Mouse (Mus musculus) heart, adult 2 months (tissue): Measurements from ENCODE around the gene Ccdc97. TPM values are rescaled to one million over a fixed set of nuclear protein-coding genes. Genes with fewer than 3 reads are reported as not detected.

ENCODE experiments used
- DNase-seq, 2 experiments: peaks; one replicate each; pipeline ENCODE4 v3.0.0; 2021
- H3K27ac ChIP-seq: fragments of 200-600 bp; 2 replicates; pipeline ENCODE4 v1.8.1; 2022
- H3K27me3 ChIP-seq: fragments of 200-500 bp; 2 replicates; pipeline ENCODE4 v1.6.1; 2012; ENCODE audit warnings: mild to moderate bottlenecking, low read length, inconsistent platforms, mixed read lengths; ENCODE audit not compliant: control insufficient read depth, insufficient read depth
- H3K36me3 ChIP-seq: fragments of 200-500 bp; 2 replicates; pipeline ENCODE4 v1.6.1; 2012; ENCODE audit warnings: low read length, inconsistent platforms; ENCODE audit not compliant: control insufficient read depth, insufficient read depth
- H3K4me1 ChIP-seq: fragments of 200-500 bp; 2 replicates; pipeline ENCODE4 v1.6.1; 2011; ENCODE audit warnings: low read length; ENCODE audit not compliant: control insufficient read depth, insufficient read depth
- H3K4me3 ChIP-seq: fragments of 200-600 bp; 2 replicates; pipeline ENCODE4 v1.8.1; 2022
- H3K79me2 ChIP-seq: fragments of 200-500 bp; replicated peaks from 2 replicates; pipeline ENCODE4 v1.6.1; 2012; ENCODE audit warnings: mild to moderate bottlenecking, inconsistent platforms, low read length, moderate library complexity, mixed read lengths; ENCODE audit not compliant: control insufficient read depth, insufficient read depth
- H3K9ac ChIP-seq: fragments of 200-500 bp; 2 replicates; pipeline ENCODE4 v1.6.1; 2012; ENCODE audit warnings: low read depth, mild to moderate bottlenecking, control low read depth, inconsistent platforms, low read length, mixed read lengths
- CTCF ChIP-seq: fragments of 200-600 bp; IDR thresholded peaks from 2 replicates; pipeline ENCODE4 v1.8.1; 2022; ENCODE audit warnings: antibody characterized with exemption, mild to moderate bottlenecking, moderate library complexity
- EP300 ChIP-seq: fragments of 200-500 bp; IDR thresholded peaks from 2 replicates; pipeline ENCODE4 v1.6.1; 2011; ENCODE audit warnings: low read depth, low read length, control low read depth; ENCODE audit not compliant: insufficient read depth
- POLR2A ChIP-seq: fragments of 200-500 bp; IDR thresholded peaks from 2 replicates; pipeline ENCODE4 v1.6.1; 2011; ENCODE audit warnings: mild to moderate bottlenecking, low read depth, low read length, control low read depth; ENCODE audit not compliant: insufficient read depth
- WGBS: fragments of 180-500 bp; shearing (Covaris S2); methylation state at CpG from one replicate; pipeline ENCODE4 v1.1.7; 2018; 5-methylcytosine and 5-hydroxymethylcytosine counted together
- intact Hi-C: fragments of 180-260 bp; cut with DNase I; formaldehyde crosslinking; loops from one replicate; pipeline ENCODE4 v1.15.1; 2025
- polyA plus RNA-seq: library from polyadenylated mRNA; depleted of rRNA; stranded (reverse); fragments of >200 nt; gene quantifications from 2 replicates; pipeline ENCODE4 v1.2.3, GENCODE M21; 2012
- total RNA-seq, 2 experiments: library from RNA; stranded (reverse); gene quantifications; 2 replicates each; pipeline ENCODE4 v1.2.3; 2021

Gene Ccdc97
- total and polyA plus RNA-seq, 3 experiments: 51.8 to 62.9 (median 59.3) TPM

- intact Hi-C loops: no loop called here
- H3K4me3 ChIP-seq: no peak overlapping the region
- WGBS: 42% methylated on average over 7 of the region's 7 CpGs
- DNase-seq: peak in 1 of 2 experiments; percentile 39
- H3K27me3 ChIP-seq: no peaks in the 10 kb centered on the region
- peaks cover 46% of the 10 kb centered on the region for H3K4me1 ChIP-seq
- peaks cover 8% of the 10 kb centered on the region for H3K36me3 ChIP-seq
- TF ChIP-seq EP300 (no peak), POLR2A (no peak), CTCF (no peak)
- H3K9ac ChIP-seq: no peak overlapping the region
- H3K27ac ChIP-seq: peak overlapping the region; percentile 85
- H3K79me2 ChIP-seq: no peaks in the 10 kb centered on the region
Measured at GRCm38 (mm10) chr7:25706578-25707170, 12.2 kb downstream of the Ccdc97 start.

DNA sequence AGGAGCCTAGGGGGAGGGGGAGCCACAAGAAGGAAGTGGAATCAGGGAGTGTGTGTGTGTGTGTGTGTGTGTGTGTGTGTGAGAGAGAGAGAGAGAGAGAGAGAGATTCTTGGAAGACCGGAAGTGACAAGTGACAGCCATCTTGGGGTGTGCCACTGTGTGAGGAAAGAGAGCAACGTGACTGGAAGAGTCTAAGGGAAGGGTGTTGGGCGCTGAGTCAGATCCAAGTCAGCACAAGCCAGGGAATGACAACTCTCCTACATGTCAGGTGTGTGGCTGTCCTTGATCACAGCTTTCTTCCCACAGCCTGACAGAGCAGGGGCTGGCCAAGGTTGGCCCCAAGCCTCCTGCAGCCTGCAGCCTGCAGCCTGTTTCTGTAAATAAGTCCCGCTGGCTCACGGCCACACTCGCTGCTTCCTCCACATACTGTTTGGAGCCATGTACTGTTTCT lies 13.1 kb downstream of the Ccdc97 start:
- no peaks in the 10 kb centered on the region for H3K79me2 ChIP-seq
- TF ChIP-seq EP300 (peak; percentile 83), CTCF (no peak), POLR2A (0 out of 2 replicates have a peak, but pooled peaks have one; percentile 21)
- H3K4me3 ChIP-seq: no peak overlapping the region
- H3K27me3 ChIP-seq: no peaks in the 10 kb centered on the region
- H3K9ac ChIP-seq: no peak overlapping the region
- H3K4me1 ChIP-seq: peaks cover 43% of the 10 kb centered on the region
- DNase-seq: peak; percentile 61 to 76
- peaks cover 8% of the 10 kb centered on the region for H3K36me3 ChIP-seq
- WGBS: 13% methylated on average over 6 of the region's 6 CpGs
- intact Hi-C loops: no loop called here
- H3K27ac ChIP-seq: peak overlapping the region; percentile 85

- Histone ChIP-seq H3K79me2 (no peaks in the 10 kb centered on the region), H3K27me3 (no peaks in the 10 kb centered on the region), H3K4me1 (peaks cover 40% of the 10 kb centered on the region), H3K9ac (no peak overlapping the region), H3K27ac (peak overlapping the region; percentile 68), H3K4me3 (no peak overlapping the region; the same call in 1 of the 2 replicates), H3K36me3 (peaks cover 8% of the 10 kb centered on the region)
- no peak for TF ChIP-seq EP300
- no peak for TF ChIP-seq CTCF
- TF ChIP-seq POLR2A: no peak
- 45% methylated on average over 36 of the region's 37 CpGs for WGBS
- no peak for DNase-seq
- intact Hi-C loops: no loop called here
Measured at GRCm38 (mm10) chr7:25704716-25705364, 14.0 kb downstream of the Ccdc97 start.

DNA sequence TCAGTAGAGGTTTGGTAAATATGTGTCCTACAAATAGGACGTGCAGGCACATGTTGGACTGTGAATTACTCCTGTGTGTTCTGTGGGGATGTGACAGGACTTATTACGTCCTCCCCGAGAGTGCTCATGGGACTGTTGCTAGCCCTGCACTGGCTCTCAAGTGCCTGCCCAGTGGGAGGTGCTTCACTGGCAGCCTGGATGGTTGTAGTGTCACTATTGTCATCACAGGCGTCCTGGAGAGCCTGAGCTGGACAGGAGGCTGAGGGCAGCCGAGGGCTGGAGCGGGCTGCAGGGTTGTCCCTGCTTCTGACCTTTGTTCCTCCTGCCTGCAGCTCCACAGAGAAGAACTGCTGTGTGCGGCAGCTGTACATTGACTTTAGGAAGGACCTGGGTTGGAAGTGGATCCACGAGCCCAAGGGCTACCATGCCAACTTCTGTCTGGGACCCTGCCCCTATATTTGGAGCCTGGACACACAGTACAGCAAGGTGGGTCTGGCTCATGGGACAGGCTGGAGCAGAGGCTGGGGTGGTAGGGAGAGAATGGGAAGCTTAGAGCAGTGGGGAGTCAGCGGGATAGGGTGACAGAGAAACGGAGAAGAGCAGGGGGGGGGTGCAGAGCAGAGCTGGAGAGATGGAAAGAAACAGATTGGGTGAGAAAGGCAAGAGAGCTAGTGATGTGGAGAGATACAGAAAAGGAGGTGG lies 14.9 kb downstream of the Ccdc97 start:
- no peaks in the 10 kb centered on the region for H3K27me3 ChIP-seq
- peak overlapping the region; percentile 27 for H3K27ac ChIP-seq
- intact Hi-C loops: no loop called here
- 31% methylated on average over 10 of the region's 10 CpGs for WGBS
- peak overlapping the region; percentile 11; the same call in 1 of the 2 replicates for H3K4me3 ChIP-seq
- peak overlapping the region; percentile 42; the same call in 1 of the 2 replicates for H3K9ac ChIP-seq
- TF ChIP-seq CTCF (no peak), EP300 (peak; percentile 48; the same call in 1 of the 2 replicates), POLR2A (peak; percentile 60; the same call in 1 of the 2 replicates)
- H3K36me3 ChIP-seq: peaks cover 8% of the 10 kb centered on the region
- H3K79me2 ChIP-seq: no peaks in the 10 kb centered on the region
- DNase-seq: peak; percentile 43 to 61
- H3K4me1 ChIP-seq: peaks cover 35% of the 10 kb centered on the region

DNA sequence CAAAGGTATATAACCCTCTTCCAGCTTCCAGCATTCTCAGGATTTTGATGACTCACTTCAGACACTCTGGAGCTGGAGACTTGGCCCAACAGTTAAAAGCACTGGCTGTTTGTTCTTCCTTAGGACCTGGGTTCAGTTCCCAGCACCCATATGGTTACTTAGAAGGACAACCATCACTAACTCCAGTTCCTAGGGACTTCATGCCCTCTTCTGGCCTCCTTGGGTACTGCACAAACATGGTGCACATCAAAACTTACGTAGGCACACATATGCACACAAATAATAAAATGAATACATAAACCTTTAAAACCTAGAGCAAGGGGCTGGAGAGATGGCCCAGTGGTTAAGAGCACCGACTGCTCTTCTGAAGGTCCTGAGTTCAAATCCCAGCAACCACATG lies 16.5 kb downstream of the Ccdc97 start:
- TF ChIP-seq EP300 (no peak), POLR2A (no peak), CTCF (peak; percentile 46)
- no peaks in the 10 kb centered on the region for H3K27me3 ChIP-seq
- H3K9ac ChIP-seq: no peak overlapping the region
- peaks cover 8% of the 10 kb centered on the region for H3K36me3 ChIP-seq
- H3K4me1 ChIP-seq: peaks cover 26% of the 10 kb centered on the region
- H3K27ac ChIP-seq: no peak overlapping the region
- H3K4me3 ChIP-seq: no peak overlapping the region
- H3K79me2 ChIP-seq: no peaks in the 10 kb centered on the region
- 97% methylated on average over 2 of the region's 2 CpGs for WGBS
- intact Hi-C loops: no loop called here
- DNase-seq: no peak

- no peak overlapping the region for H3K9ac ChIP-seq
- no peak for DNase-seq
- peak; percentile 49 for TF ChIP-seq CTCF
- no peak for TF ChIP-seq EP300
- no peak for TF ChIP-seq POLR2A
- no peaks in the 10 kb centered on the region for H3K27me3 ChIP-seq
- 80% methylated on average over 12 of the region's 12 CpGs for WGBS
- no peaks in the 10 kb centered on the region for H3K79me2 ChIP-seq
- no peak overlapping the region for H3K27ac ChIP-seq
- peaks cover 13% of the 10 kb centered on the region for H3K4me1 ChIP-seq
- H3K36me3 ChIP-seq: peaks cover 4% of the 10 kb centered on the region; the same call in 1 of the 2 replicates
- no peak overlapping the region for H3K4me3 ChIP-seq
- intact Hi-C loops: no loop called here
Measured at GRCm38 (mm10) chr7:25700732-25701131, 18.2 kb downstream of the Ccdc97 start.
